ENCODE assay signal across 22 mouse cellular contexts in the genomic region with DNA sequence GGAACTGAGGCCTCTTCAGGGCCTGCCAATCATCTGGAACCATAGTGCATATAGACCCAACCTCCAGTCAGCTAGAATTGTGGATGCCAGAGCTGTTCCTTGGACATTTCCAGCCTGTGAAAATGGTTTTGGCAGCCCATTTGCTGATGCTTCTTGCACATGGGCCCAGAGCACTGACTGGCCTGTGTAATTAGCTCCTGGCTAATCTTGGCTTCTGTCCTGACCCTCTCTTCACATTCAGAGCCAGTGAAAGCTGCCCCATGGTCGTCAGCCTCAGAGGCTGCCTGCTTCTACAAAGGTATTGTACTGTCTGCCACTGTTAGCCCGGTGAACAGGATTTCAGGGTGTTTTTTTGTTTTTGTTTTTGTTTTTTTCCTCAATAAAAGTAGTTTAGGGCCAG. TPM values are rescaled to one million over a fixed set of nuclear protein-coding genes. Genes with fewer than 3 reads are reported as not detected.
DNase-seq lines count a peak whose midpoint lies in the region; ATAC-seq and TF ChIP-seq lines count a peak whose summit lies in the region.
"Had no signal": no experiment of that assay in that cellular context is flagged by ENCODE, and none has a peak within 500 bp of the region (broad histone marks: within the 10 kb centered on the region; RNA-seq: fewer than 3 reads in every experiment).

No protein-coding gene starts in this region.

- no peak overlapping the region for H3K9ac ChIP-seq in hindbrain, postnatal 0 days (replicated peaks; ENCODE audit: low read length)
- no peak overlapping the region for H3K9ac ChIP-seq in hindbrain, embryonic 12.5 days
- no peak overlapping the region for H3K9ac ChIP-seq in neural tube, embryonic 15.5 days (replicated peaks)
- H3K9ac ChIP-seq: forebrain, embryonic 13.5 days; heart, embryonic 15.5 days; liver, embryonic 14.5 days; lung, embryonic 15.5 days; neural tube, embryonic 12.5 days had no signal

- no peaks in the 10 kb centered on the region for H3K27me3 ChIP-seq in hindbrain, postnatal 0 days (ENCODE audit: insufficient read depth, low read length)
- H3K27me3 ChIP-seq in hindbrain, embryonic 12.5 days = no peaks in the 10 kb centered on the region
- H3K27me3 ChIP-seq in neural tube, embryonic 15.5 days (replicated peaks) = no peaks in the 10 kb centered on the region
- H3K27me3 ChIP-seq: forebrain, embryonic 13.5 days; heart, embryonic 15.5 days; lung, embryonic 15.5 days; neural tube, embryonic 12.5 days had no signal

- H3K36me3 ChIP-seq in hindbrain, postnatal 0 days (ENCODE audit: insufficient read depth, low read length) = no peaks in the 10 kb centered on the region
- H3K36me3 ChIP-seq in hindbrain, embryonic 12.5 days = no peaks in the 10 kb centered on the region
- H3K36me3 ChIP-seq in neural tube, embryonic 15.5 days = peaks cover 5% of the 10 kb centered on the region; the same call in 1 of the 2 replicates
- H3K36me3 ChIP-seq: heart, embryonic 15.5 days; lung, embryonic 15.5 days; neural tube, embryonic 12.5 days had no signal

- no peaks in the 10 kb centered on the region for H3K4me1 ChIP-seq in hindbrain, postnatal 0 days (ENCODE audit: insufficient read depth, low read length)
- H3K4me1 ChIP-seq in hindbrain, embryonic 12.5 days = peaks cover 3% of the 10 kb centered on the region; the same call in 1 of the 2 replicates
- 0 out of 2 replicates have a peak, but pooled peaks cover 12% of the 10 kb centered on the region for H3K4me1 ChIP-seq in neural tube, embryonic 15.5 days
- H3K4me1 ChIP-seq: forebrain, embryonic 13.5 days; neural tube, embryonic 12.5 days had no signal

- no peak overlapping the region for H3K4me2 ChIP-seq in hindbrain, postnatal 0 days (ENCODE audit: low read depth, low read length)
- H3K4me2 ChIP-seq in hindbrain, embryonic 12.5 days (replicated peaks) = no peak overlapping the region
- no peak overlapping the region for H3K4me2 ChIP-seq in neural tube, embryonic 15.5 days
- H3K4me2 ChIP-seq: forebrain, embryonic 13.5 days; heart, embryonic 15.5 days; lung, embryonic 15.5 days; neural tube, embryonic 12.5 days had no signal

- no peak for TF ChIP-seq CTCF in hindbrain, postnatal 0 days (IDR thresholded peaks at IDR 0.05; ENCODE audit: low read depth)

- 45% methylated on average over 2 of the region's 2 CpGs for WGBS in hindbrain, postnatal 0 days
- 85% methylated on average over 2 of the region's 2 CpGs for WGBS in hindbrain, embryonic 12.5 days
- WGBS in neural tube, embryonic 15.5 days = 50% methylated on average over 2 of the region's 2 CpGs

- peak; percentile 35 for DNase-seq in cerebellum, adult 9-11 months
- DNase-seq in cerebellum, postnatal 4 days (ENCODE audit: low spot score in 2 of 2) = no peak
- DNase-seq in hindbrain, postnatal 0 days (ENCODE audit: low spot score) = peak; percentile 54
- no peak for DNase-seq in neural tube, embryonic 10.5 days (ENCODE audit: extremely low spot score, low spot score)
- no peak for DNase-seq in layer of hippocampus, postnatal 25 days (ENCODE audit: extremely low spot score in 1 of 2, low spot score in 1 of 2)
- DNase-seq: adrenal gland, postnatal 10 days; cerebellum, adult 11 months; cerebellum, postnatal 36 days; heart, postnatal 36 days; kidney, postnatal 25 days; retina, postnatal 1 day; right cerebral cortex, postnatal 25 days; thymus, adult 18-20 months; thymus, postnatal 36 days had no signal

- no peak overlapping the region for H3K4me3 ChIP-seq in hindbrain, postnatal 0 days (ENCODE audit: low read length)
- no peak overlapping the region for H3K4me3 ChIP-seq in hindbrain, embryonic 12.5 days
- H3K4me3 ChIP-seq in neural tube, embryonic 15.5 days (replicated peaks) = no peak overlapping the region
- H3K4me3 ChIP-seq: forebrain, embryonic 13.5 days; heart, embryonic 15.5 days; lung, embryonic 15.5 days; neural tube, embryonic 12.5 days had no signal

- H3K27ac ChIP-seq in hindbrain, postnatal 0 days = peak overlapping the region; percentile 41; the same call in 1 of the 2 replicates
- no peak overlapping the region for H3K27ac ChIP-seq in hindbrain, embryonic 12.5 days
- H3K27ac ChIP-seq in neural tube, embryonic 15.5 days (replicated peaks) = peak overlapping the region; percentile 4; the same call in 1 of the 2 replicates
- H3K27ac ChIP-seq: forebrain, embryonic 13.5 days; heart, embryonic 15.5 days; liver, embryonic 14.5 days; lung, embryonic 15.5 days; macrophage; neural tube, embryonic 12.5 days had no signal

- no peak for ATAC-seq in hindbrain, postnatal 0 days
- no peak for ATAC-seq in hindbrain, embryonic 12.5 days (ENCODE audit: low FRiP score)
- ATAC-seq in neural tube, embryonic 15.5 days (ENCODE audit: low FRiP score) = no peak
- ATAC-seq: forebrain, embryonic 13.5 days had no signal

- no peaks in the 10 kb centered on the region for H3K9me3 ChIP-seq in hindbrain, postnatal 0 days (ENCODE audit: low read length)
- no peaks in the 10 kb centered on the region for H3K9me3 ChIP-seq in hindbrain, embryonic 12.5 days (replicated peaks)
- H3K9me3 ChIP-seq in neural tube, embryonic 15.5 days (replicated peaks) = no peaks in the 10 kb centered on the region
- H3K9me3 ChIP-seq: forebrain, embryonic 13.5 days; heart, embryonic 15.5 days; lung, embryonic 15.5 days; neural tube, embryonic 12.5 days had no signal

RNA-seq across cellular contexts. Expression of gene Arfgef2, which starts 17.5 kb away (rescaled TPM):
- total RNA-seq in hindbrain, postnatal 0 days (2014; rRNA removed) = 23.4 and 26.3 TPM in 2 replicates
- 3.5 and 4.6 TPM in 2 replicates for polyA plus RNA-seq in hindbrain, postnatal 0 days (2015; fragmentation: Nextera tagmentation; extraction: Ambion mirVana)
- 6.4 and 6.8 TPM in 2 replicates for polyA plus RNA-seq in hindbrain, embryonic 12.5 days (2016; fragmentation: Nextera tagmentation; extraction: Ambion mirVana)
- 4.1 and 4.6 TPM in 2 replicates for polyA plus RNA-seq in neural tube, embryonic 15.5 days (2015; fragmentation: Nextera tagmentation; extraction: Ambion mirVana)
- total RNA-seq in layer of hippocampus, postnatal 25 days (2021) = 10 to 100 TPM; 45.7 to 48.5 TPM

RNA-seq across cellular contexts. Expression of gene Trp53rkb, which starts 30.6 kb away (rescaled TPM):
- 6.4 and 11.3 TPM in 2 replicates for total RNA-seq in hindbrain, postnatal 0 days (2014; rRNA removed)
- polyA plus RNA-seq in hindbrain, postnatal 0 days (2015; fragmentation: Nextera tagmentation; extraction: Ambion mirVana) = 7.2 and 9.5 TPM in 2 replicates
- polyA plus RNA-seq in hindbrain, embryonic 12.5 days (2016; fragmentation: Nextera tagmentation; extraction: Ambion mirVana) = 8.9 and 10.0 TPM in 2 replicates
- 9.1 and 10.3 TPM in 2 replicates for polyA plus RNA-seq in neural tube, embryonic 15.5 days (2015; fragmentation: Nextera tagmentation; extraction: Ambion mirVana)
- total RNA-seq in layer of hippocampus, postnatal 25 days (2021) = 1 to 10 TPM; 4.4 to 7.3 TPM

Comparison
In these comparisons a context has a peak if more than half of its experiments do, and no peak if none do; other contexts are left out.
1. DNase-seq: peak in cerebellum, adult 9-11 months (single experiment) and hindbrain, postnatal 0 days (single experiment); none in cerebellum, postnatal 4 days (0 of 2), neural tube, embryonic 10.5 days (single experiment) and layer of hippocampus, postnatal 25 days (0 of 2).